Mouse (Mus musculus): ENCODE results near the gene Tmcc2. TPM values are rescaled to one million over a fixed set of nuclear protein-coding genes. Genes with fewer than 3 reads are reported as not detected.
A peak's percentile ranks its signal among the peaks of the same experiment; 100 is the strongest.

The Tmcc2 gene
- polyA plus RNA-seq (2016; fragmentation: Nextera tagmentation; extraction: Ambion mirVana): 342 and 350 TPM in 2 replicates

GRCm38 (mm10) chr1:132390691-132391579, at the start of gene Tmcc2:
Gene Tmcc2, minus strand, starts transcription at chr1:132391281.
- peak within 1 kb of the TSS; percentile 96 for H3K4me2 ChIP-seq
- H3K9ac ChIP-seq: peak within 1 kb of the TSS; percentile 89
- H3K9me3 ChIP-seq (replicated peaks): no peaks in the 10 kb centered on the region
- peaks cover 11% of the 10 kb centered on the region for H3K36me3 ChIP-seq
- 1% methylated on average over 47 of the region's 50 CpGs for WGBS (ENCODE audit: insufficient replicate concordance)
- no peak for ATAC-seq
- H3K4me3 ChIP-seq: peak within 1 kb of the TSS; percentile 75
- H3K27me3 ChIP-seq (replicated peaks): peaks cover 24% of the 10 kb centered on the region
- H3K4me1 ChIP-seq: peaks cover 58% of the 10 kb centered on the region
- peak within 1 kb of the TSS; percentile 92 for H3K27ac ChIP-seq

GRCm38 (mm10) chr1:132437389-132437788, 46.3 kb upstream of the Tmcc2 start:
- Histone ChIP-seq H3K4me2 (no peak overlapping the region), H3K27me3 (replicated peaks) (no peaks in the 10 kb centered on the region), H3K27ac (no peak overlapping the region), H3K4me3 (no peak overlapping the region), H3K36me3 (peaks cover 43% of the 10 kb centered on the region), H3K9me3 (replicated peaks) (no peaks in the 10 kb centered on the region), H3K4me1 (no peaks in the 10 kb centered on the region), H3K9ac (no peak overlapping the region)
- WGBS (ENCODE audit: insufficient replicate concordance): 59% methylated on average over 5 of the region's 5 CpGs
- ATAC-seq: no peak

DNA sequence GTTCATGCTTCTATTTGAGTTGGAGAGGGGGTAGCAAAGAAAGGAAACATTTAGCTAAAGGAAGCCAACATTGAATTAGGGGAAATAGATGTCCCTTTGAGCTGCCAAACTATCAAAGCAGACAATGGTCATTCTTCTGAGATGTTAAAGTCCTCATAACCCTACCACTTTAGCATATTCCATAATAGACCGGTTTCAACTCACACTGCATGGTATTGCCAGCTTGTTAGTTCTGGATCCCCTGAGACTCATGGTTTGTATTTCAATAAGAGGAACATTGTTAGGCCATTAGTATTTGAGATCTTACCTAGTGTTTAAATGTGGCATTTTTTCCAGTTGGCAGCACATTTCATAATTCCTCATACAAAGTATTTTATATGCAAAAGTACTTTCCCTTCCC, 45.9 kb upstream of the Tmcc2 start:
- no peak for ATAC-seq
- 88% methylated on average over 1 of the region's 1 CpGs for WGBS (ENCODE audit: insufficient replicate concordance)
- Histone ChIP-seq H3K9ac (no peak overlapping the region), H3K27ac (no peak overlapping the region), H3K4me1 (no peaks in the 10 kb centered on the region), H3K36me3 (peaks cover 38% of the 10 kb centered on the region), H3K9me3 (replicated peaks) (no peaks in the 10 kb centered on the region), H3K27me3 (replicated peaks) (no peaks in the 10 kb centered on the region), H3K4me2 (no peak overlapping the region), H3K4me3 (no peak overlapping the region)

GRCm38 (mm10) chr1:132436320-132436958, 45.4 kb upstream of the Tmcc2 start:
- Histone ChIP-seq H3K27me3 (replicated peaks) (no peaks in the 10 kb centered on the region), H3K4me1 (no peaks in the 10 kb centered on the region), H3K27ac (no peak overlapping the region), H3K4me3 (no peak overlapping the region), H3K9ac (no peak overlapping the region), H3K4me2 (no peak overlapping the region), H3K9me3 (replicated peaks) (no peaks in the 10 kb centered on the region), H3K36me3 (peaks cover 34% of the 10 kb centered on the region)
- no peak for ATAC-seq
- 72% methylated on average over 4 of the region's 4 CpGs for WGBS (ENCODE audit: insufficient replicate concordance)

DNA sequence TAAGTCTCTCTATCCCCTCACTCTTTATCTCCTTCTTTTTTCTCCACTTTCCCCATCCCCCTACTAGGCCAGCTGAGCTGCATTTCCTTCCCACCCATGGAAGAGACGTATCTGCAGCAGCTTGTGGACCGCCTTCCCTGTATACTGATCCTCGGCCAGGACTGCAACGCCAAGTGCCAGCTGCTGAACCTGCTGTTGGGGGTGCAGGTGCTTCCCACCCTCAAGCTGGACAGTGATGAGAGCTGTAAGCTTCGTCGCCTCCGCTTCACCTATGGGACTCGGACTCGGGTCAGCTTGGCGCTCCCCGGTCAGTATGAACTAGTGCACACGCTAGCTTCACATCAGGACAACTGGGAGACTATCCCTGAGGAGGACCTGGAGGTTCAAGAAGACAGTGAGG, 43.0 kb upstream of the Tmcc2 start:
- 83% methylated on average over 12 of the region's 12 CpGs for WGBS (ENCODE audit: insufficient replicate concordance)
- Histone ChIP-seq H3K27ac (no peak overlapping the region), H3K27me3 (replicated peaks) (no peaks in the 10 kb centered on the region), H3K9ac (no peak overlapping the region), H3K4me3 (no peak overlapping the region), H3K9me3 (replicated peaks) (no peaks in the 10 kb centered on the region), H3K36me3 (peaks cover 21% of the 10 kb centered on the region), H3K4me2 (no peak overlapping the region), H3K4me1 (no peaks in the 10 kb centered on the region)
- no peak for ATAC-seq

DNA sequence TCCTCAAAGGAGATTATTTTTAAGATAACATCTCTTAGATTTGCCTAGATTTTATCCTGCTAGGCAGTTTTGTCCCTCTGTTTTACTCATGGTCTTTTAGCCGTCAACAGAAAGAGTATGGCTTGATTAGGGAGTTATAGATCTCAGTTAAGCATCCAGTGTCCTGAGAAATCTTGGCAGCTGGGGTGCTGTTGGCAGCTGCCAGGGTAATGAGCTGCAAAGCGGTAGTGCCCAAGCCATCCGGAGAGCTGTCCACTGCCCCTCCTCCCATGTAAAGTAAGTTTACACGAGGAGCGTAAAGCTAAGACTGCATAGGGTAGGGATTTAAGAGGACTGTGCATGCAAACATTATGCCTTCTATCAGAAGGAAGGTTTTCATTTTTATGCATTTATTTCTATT, 42.3 kb upstream of the Tmcc2 start:
- H3K27ac ChIP-seq: no peak overlapping the region
- H3K4me1 ChIP-seq: no peaks in the 10 kb centered on the region
- H3K4me2 ChIP-seq: no peak overlapping the region
- ATAC-seq: no peak
- no peak overlapping the region for H3K4me3 ChIP-seq
- 79% methylated on average over 5 of the region's 5 CpGs for WGBS (ENCODE audit: insufficient replicate concordance)
- no peaks in the 10 kb centered on the region for H3K27me3 ChIP-seq (replicated peaks)
- no peak overlapping the region for H3K9ac ChIP-seq
- no peaks in the 10 kb centered on the region for H3K9me3 ChIP-seq (replicated peaks)
- H3K36me3 ChIP-seq: peaks cover 21% of the 10 kb centered on the region

DNA sequence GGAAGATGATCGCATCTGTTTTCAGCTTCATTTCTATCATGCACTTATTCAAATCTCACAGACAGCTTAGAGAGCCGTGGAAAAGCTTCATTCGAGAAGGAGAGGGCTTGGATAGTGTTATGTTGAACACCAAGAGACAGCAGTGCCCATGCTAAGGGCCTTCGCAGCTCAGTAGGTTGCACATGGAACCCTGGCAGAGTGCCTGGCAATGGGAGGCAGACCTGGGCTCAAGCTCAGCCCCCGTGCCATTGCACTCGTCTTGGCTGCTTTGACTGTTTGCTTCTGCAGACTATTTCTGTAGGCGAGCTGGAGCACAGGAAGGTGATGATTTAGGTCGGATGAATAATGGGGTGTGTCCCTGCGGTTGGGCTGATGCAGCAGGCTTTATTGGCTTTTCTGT, 40.6 kb upstream of the Tmcc2 start:
- H3K4me3 ChIP-seq: no peak overlapping the region
- no peak overlapping the region for H3K9ac ChIP-seq
- 75% methylated on average over 9 of the region's 9 CpGs for WGBS (ENCODE audit: insufficient replicate concordance)
- H3K4me1 ChIP-seq: no peaks in the 10 kb centered on the region
- ATAC-seq: no peak
- H3K36me3 ChIP-seq: peaks cover 16% of the 10 kb centered on the region
- H3K27ac ChIP-seq: no peak overlapping the region
- H3K9me3 ChIP-seq (replicated peaks): no peaks in the 10 kb centered on the region
- H3K4me2 ChIP-seq: no peak overlapping the region
- no peaks in the 10 kb centered on the region for H3K27me3 ChIP-seq (replicated peaks)

DNA sequence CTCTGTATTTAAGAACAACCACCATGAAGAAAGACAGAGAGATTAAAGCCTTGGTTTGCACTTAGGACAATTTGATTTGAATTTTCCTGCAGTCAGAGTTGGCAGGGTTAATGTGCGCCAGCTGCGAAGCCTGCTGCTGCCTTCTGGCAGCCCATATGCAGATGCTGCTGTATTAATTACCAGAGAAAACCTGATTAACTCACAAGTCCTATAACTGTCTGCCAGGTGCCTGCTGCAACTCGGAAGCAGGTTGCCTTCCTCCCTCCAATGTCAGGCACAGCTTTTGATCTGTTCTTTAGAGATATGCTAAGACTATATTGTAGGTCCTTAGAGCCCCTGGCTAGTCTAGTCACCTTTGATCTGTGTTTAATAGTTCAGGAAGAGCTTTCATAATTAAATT, 39.7 kb upstream of the Tmcc2 start:
- no peak overlapping the region for H3K4me3 ChIP-seq
- no peaks in the 10 kb centered on the region; the same call in 1 of the 2 replicates for H3K4me1 ChIP-seq
- H3K4me2 ChIP-seq: no peak overlapping the region
- H3K9ac ChIP-seq: no peak overlapping the region
- H3K27me3 ChIP-seq (replicated peaks): no peaks in the 10 kb centered on the region
- H3K27ac ChIP-seq: no peak overlapping the region
- ATAC-seq: no peak
- H3K36me3 ChIP-seq: peaks cover 13% of the 10 kb centered on the region
- 77% methylated on average over 3 of the region's 3 CpGs for WGBS (ENCODE audit: insufficient replicate concordance)
- no peaks in the 10 kb centered on the region for H3K9me3 ChIP-seq (replicated peaks)

DNA sequence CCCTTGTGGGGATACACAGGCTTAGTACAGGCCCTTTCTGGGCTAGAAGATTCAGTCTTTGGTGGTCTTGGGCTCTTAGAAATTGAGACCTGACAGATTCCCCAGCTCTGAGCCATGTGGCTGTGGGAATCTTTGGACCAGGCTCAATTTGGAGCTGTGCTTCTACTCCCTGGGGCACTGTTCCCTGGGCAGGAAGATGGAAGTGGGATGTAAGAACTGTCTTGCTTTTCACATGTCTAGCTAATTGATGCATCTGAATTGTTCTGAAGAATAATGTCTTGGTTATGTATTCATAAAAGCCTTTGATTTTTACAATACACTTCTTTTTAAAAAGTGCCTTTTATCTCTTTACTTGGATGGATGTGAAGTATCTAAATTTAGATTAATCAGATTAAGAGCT, 34.5 kb upstream of the Tmcc2 start:
- Histone ChIP-seq H3K9ac (no peak overlapping the region), H3K36me3 (peaks cover 5% of the 10 kb centered on the region), H3K4me1 (peaks cover 5% of the 10 kb centered on the region), H3K27me3 (replicated peaks) (no peaks in the 10 kb centered on the region), H3K27ac (no peak overlapping the region), H3K4me2 (no peak overlapping the region), H3K4me3 (no peak overlapping the region), H3K9me3 (replicated peaks) (no peaks in the 10 kb centered on the region)
- no peak for ATAC-seq

DNA sequence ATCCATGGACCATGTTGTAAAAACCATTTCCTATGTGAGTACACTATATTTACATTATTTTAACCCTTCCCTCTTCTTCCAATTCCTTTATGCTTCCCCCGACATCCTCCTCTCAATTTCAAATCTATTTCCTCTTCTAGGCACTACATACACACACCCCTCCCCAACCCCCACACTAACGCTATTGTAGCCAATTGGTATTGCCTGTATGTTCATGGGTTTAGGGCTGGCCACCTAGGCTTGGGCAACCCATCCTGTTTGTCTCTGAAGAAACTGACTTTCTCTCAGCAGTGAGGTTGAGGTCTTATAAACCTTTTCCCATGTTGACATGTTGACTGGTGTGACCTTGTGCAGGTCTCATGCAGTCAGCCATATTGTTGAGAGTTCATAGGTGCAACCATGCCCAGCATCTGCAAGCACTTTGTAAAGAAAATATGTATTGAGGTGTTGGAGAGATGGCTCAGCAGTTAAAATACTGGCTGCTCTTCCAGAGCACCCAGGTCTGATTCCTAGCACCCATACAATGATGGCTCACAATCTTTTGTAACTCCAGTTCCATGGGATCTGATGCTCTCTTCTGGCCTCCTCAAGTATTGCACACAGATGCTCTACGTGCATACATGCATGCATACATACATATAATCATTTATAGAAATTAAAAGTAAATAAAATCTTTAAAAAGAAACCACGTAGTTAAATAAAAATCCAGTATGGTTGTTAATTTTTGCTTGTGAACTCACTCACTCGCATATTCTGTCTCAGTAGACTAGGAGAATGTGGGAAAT, 32.0 kb upstream of the Tmcc2 start:
- Histone ChIP-seq H3K27ac (no peak overlapping the region), H3K4me3 (no peak overlapping the region), H3K4me1 (peaks cover 27% of the 10 kb centered on the region), H3K9me3 (replicated peaks) (no peaks in the 10 kb centered on the region), H3K36me3 (peaks cover 5% of the 10 kb centered on the region), H3K9ac (no peak overlapping the region), H3K27me3 (replicated peaks) (no peaks in the 10 kb centered on the region), H3K4me2 (no peak overlapping the region)
- 82% methylated on average over 5 of the region's 5 CpGs for WGBS (ENCODE audit: insufficient replicate concordance)
- ATAC-seq: no peak

- Histone ChIP-seq H3K9ac (no peak overlapping the region), H3K36me3 (peaks cover 5% of the 10 kb centered on the region), H3K4me1 (peaks cover 39% of the 10 kb centered on the region), H3K9me3 (replicated peaks) (no peaks in the 10 kb centered on the region), H3K27me3 (replicated peaks) (no peaks in the 10 kb centered on the region), H3K4me3 (no peak overlapping the region), H3K27ac (no peak overlapping the region), H3K4me2 (no peak overlapping the region)
- no peak for ATAC-seq
- 69% methylated on average over 7 of the region's 7 CpGs for WGBS (ENCODE audit: insufficient replicate concordance)
Observed at GRCm38 (mm10) chr1:132420662-132421061, 29.6 kb upstream of the Tmcc2 start.

GRCm38 (mm10) chr1:132420206-132420605, 29.1 kb upstream of the Tmcc2 start:
- no peak for ATAC-seq
- H3K4me3 ChIP-seq: no peak overlapping the region

More at GRCm38 (mm10) chr1:132420206-132420605, 29.1 kb upstream of the Tmcc2 start:
- Histone ChIP-seq H3K9ac (no peak overlapping the region), H3K27ac (no peak overlapping the region), H3K4me1 (peaks cover 44% of the 10 kb centered on the region), H3K36me3 (peaks cover 5% of the 10 kb centered on the region), H3K27me3 (replicated peaks) (no peaks in the 10 kb centered on the region), H3K9me3 (replicated peaks) (no peaks in the 10 kb centered on the region), H3K4me2 (no peak overlapping the region; the same call in 1 of the 2 replicates)
- WGBS (ENCODE audit: insufficient replicate concordance): 80% methylated on average over 2 of the region's 2 CpGs
